Mouse (Mus musculus) adrenal gland, adult 2 months (tissue): ENCODE results near the gene Slc12a7. TPM values are rescaled to one million over a fixed set of nuclear protein-coding genes. Genes with fewer than 3 reads are reported as not detected.

Experiments
- DNase-seq: peaks from one replicate; pipeline ENCODE4 v3.0.0; 2021
- polyA plus RNA-seq: library from polyadenylated mRNA; depleted of rRNA; stranded (reverse); fragments of >200 nt; gene quantifications from 2 replicates; pipeline ENCODE4 v1.2.3, GENCODE M21; 2012; rRNA removed
- total RNA-seq, 2 experiments: library from RNA; stranded (reverse); gene quantifications; 2 replicates each; pipeline ENCODE4 v1.2.3; 2021

Gene Slc12a7
- total and polyA plus RNA-seq, 3 experiments = 29.3 to 50.5 (median 49.3) TPM

DNA sequence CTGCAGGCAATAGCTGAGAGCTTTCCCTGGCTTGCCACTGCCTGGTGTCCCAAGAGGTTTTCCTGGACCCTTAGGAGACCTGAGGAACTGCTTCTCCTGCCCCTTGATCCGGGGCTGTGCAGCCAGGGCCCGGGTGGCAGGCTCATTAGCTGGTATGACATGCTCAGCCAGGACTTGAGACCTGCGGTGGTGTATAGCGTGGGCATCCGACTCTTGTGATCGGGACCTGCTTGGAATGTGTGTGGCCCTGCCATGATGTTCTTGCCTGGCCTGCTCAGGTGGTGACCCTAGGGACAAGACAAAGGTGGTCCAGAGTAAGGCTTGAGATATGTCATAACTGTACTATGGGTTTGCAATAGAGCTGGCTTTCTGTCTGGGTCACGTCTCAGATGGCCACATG is 88.4 kb downstream of the Slc12a7 start:
- DNase-seq = no peak

DNA sequence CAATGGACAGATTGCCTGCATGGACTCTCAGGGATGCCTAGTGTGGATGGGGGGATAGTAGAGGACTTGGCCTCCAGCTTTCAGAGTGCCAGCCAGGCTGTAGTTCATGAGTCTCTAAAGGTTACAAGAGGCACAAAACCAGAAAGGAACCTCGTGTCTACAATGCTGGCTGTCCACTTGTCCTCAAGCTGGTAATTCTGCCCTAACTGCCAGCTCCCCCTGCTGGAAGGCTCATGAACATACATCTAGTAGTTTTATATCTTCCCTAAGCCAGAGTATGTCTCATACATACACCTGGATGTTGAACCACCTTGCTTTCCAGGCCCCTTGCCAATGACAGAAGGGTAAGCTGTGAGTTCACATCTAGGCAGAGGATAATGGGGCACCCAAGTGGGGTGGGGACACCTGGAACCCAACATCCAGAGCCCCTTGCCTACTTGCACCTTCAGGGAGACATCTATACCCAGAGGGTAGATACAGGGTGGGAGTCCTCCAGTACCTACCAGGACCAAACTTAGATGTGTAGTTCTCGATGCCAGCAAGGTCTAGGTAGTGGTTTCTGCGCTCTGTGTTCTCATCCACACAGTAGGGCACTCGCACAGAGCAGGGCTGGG is 89.4 kb downstream of the Slc12a7 start:
- peak; percentile 72 for DNase-seq

DNA sequence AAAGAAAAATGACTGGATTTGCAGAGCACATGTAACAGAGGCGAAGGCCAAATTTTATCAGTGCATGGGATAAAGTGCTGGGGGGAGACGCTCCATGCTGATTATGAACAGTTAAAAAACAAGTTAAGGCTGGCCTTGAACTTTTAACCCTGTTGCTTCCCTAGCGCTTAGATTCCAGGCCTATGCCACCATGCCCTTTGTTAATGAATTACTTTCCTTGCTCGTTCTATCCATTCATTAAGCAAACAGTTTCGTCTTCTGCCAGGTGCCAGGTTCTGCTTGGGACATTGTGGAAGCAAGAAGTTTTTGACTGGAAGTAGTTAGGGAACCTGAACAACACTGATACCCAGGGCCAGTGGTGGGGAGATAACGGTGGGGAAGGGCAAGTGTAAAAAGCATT is 90.8 kb downstream of the Slc12a7 start:
- no peak for DNase-seq

DNA sequence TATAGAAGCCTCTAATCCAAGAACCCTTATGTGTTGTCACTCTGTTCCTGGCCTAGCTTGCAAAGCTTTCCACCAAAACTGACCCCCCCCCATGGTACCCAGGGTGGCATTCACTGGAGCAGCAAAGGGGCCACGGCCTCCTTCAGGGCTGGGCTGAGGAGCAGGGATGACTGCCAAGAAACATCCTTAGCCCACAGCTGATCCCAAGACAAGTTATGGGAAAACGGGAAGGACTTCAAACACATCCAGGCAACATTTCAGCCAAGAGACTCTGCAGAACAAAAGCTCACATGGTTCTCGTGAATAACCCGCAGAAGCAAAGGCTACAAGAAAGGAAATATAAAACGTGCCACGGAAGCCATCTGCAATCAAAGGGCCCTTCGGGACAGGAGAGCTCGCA is 94.3 kb downstream of the Slc12a7 start:
- DNase-seq = no peak

DNA sequence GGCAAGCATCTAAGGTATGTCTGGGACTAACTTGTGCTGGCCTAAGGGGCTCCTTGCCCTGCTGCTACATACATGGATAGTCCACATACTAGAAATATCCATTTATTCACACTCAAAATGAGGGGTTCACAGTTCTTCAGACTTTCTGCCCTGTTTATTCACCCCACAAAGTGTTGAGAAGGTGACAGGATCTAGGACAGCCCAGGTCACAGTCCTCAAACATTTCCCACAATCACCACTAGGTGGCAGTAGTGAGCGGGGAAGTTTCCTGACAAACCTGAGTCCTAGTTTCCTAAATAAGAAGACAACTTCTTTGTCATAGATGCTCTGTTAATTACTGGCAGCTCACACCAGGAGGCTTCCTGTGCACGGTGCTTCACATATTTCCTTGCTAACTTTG is 98.6 kb downstream of the Slc12a7 start:
- peak; percentile 47 for DNase-seq

DNA sequence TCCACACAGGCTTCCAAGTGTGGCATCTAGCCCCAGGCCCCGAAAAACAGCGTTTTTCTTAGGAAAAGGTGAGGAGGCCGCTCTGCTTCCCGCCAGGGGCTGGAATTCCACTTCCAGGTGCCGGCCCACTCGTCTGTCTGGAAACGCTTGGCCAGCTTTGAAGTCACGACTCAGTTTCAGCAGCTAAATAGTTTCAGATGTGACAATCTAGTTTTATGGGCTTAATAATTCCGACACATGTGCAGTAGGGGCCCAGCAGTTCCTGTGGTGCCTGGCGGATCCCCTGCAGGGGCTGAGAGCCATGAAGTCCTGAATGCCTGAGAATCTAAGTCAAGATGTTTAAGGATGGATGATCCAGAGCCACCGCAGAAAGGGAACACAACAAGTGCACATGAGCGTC is 100.9 kb downstream of the Slc12a7 start:
- no peak for DNase-seq

DNA sequence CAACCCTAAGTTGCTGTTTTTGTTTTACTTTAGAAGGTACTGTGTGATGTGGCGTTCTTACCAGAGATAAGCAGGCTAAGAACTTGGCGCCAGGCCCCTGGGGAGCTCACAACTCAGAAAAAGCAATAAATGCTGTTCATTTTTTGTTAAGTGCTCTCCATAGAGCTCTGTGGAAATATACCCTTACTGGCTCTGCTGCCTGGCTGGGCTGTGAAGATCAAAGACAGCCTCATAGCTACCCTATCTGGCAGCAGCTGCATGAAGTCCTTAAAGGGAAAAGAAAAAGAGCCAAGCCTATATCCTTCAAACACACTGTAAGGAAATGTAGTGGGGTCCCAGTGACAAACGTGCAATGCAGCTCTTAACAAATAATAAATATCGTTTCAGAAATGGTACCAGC is 102.9 kb downstream of the Slc12a7 start:
- DNase-seq = peak; percentile 15

DNA sequence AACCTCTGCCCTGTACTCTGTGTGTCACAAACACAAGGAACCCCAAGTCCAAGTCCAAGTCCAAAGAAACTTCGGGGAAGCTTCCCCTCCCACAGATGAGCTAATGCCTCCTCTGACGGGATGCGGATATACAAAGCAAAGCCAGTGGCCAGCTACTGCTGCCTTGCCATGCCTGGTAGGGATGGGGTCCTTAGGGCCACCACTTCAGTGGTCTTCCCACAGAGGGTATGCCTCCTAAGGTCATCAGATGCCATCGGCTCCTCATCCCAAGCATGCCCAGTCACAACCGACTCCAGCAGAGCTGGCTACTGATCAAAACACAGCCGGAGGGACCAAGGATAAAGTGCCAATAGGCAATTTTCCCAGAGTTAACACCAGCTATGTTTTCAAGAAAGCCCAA is 103.6 kb downstream of the Slc12a7 start:
- DNase-seq = no peak

DNA sequence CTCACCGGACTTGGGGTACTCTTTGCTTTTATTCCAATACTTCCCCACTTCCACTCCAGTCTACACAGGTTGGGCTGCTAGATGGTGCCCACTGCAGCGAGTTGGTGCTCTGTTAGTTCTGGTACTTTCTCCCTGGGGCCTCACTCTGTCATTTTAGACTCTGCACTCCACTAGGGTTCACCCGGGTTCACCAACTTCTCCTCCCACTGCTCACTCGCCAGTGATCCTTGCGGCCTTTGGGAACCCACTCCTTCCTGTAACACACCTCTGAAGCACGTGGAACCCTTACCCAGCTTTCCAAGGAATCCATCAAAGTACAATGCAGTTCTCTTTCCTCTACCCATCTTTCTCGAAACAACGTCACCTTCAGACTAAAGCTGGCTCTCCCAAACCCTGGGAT is 104.8 kb downstream of the Slc12a7 start:
- no peak for DNase-seq

DNA sequence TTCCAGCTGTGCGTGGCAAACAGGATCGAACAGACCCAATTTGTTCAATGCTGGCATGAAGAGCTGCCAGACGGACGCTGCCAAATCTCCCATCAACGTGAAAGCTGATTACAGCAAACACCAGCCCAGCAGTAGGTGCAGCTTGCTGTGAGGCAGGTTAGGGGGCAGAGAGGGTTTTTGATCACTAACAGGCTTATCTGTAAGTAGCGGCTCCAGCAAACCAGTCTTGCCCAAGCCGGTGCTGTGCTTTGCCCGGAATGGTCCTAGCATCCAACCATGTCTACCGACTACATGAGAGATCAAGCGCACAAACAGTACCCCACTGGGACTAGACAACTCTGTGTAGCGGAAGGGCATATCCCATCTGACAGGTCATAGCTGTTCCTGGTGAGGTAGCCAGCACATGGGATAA is 106.2 kb downstream of the Slc12a7 start:
- DNase-seq = no peak

DNA sequence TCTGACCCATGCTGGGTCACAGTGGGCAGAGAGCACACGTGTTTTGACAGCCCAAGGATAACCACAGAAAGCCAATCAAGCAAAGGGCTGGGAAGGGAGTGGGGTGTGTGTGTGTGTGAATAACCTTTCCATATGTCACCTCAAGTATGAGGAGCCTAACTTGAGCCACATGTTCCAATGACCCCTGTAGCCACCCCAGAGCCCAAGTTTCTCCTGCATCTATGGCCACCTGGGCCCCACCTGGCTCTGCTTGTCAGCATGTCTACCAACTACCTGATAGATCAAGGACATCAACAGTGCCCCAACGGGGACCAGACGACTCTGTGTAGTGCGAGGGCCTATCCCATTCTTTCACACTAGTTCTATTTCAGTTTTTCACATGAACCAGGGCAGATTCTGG is 106.8 kb downstream of the Slc12a7 start:
- DNase-seq = no peak

DNA sequence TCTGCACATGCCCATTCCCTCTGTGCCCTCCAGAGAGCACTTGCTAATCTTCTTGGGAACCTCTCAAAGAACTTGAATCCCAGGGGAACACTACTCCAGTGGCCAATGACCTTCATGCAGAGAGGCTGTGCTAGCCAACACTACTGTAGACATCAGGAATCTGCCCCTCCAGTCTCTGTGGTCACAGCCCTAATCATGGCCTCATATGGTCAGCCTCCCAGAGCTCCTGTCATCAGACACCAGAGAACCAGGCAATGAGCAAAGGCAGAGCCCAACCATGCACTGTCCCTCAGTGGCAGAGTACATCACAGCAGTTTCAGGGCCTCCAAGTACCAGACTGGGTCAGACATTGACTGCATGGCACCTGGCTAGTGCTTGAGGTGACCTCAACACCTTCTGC is 109.8 kb downstream of the Slc12a7 start:
- DNase-seq = no peak

DNA sequence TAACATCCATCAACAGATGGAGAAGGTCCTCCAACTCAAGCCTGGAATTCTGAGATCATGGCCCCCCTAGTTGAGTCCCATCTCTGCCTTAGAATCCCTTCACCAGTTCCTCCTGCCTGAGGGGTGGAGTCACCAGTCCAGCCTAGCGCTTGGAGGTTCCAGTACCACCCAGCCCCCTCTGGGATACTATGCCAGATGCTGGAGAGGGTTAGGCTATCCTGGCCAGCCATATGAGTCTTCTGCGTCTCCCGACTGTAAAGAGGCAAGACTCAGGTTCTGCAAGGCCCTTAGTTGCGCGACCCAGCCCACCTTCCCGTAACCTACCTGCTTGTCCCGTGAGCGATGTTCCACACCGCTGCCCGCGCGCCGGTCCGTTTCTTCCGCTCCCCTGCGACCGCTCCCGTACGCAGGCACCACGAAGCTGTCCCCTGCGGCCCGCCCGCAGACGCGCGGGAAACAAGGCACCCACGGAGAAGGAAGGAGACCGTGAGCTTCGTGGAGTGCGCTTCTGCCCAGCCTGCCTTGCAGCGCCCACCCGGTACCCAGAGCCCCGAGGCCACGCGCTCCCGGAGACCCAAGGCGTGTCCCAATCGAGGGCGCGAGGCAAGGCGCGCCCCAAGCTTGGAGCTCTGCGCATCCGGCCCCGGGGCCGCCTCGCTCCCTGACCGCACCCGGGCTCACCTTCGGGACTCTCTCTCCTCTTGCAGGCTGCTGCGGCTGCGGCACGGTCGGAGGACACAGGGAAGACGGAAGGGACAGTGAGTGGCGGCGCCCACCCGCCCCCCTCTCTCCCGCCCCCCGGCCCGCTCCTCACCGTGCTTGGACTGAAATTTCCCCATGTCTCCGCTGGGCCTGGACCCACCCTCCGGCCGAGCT is 113.9 kb downstream of the Slc12a7 start:
- DNase-seq = peak; percentile 33

DNA sequence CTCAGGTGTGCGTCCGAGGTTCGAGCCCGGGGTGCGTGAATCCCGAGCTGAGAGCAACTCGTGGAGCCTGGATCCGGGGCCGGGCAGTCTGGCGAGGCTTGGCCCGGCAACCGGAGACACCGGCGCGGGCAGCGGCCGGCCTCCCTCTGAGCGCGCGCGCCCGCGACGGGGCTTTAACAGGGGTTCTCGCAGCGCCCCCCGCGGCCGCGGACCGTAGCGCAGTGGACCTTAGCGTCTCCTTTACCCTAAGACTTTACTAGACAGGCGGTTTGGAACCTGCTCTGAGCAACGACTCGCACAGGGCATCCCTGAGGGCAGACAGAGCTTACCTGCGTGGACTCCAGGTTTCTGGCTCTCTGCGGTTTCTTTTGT is 114.6 kb downstream of the Slc12a7 start, which contains the start of gene Nkd2:
TSS of gene Nkd2 (minus strand) at position 167 of the 372 bp plus-strand sequence.
- peak; percentile 90 for DNase-seq

Other genes with a start within 250 kb of the Slc12a7 start
- under 1 TPM in 1 of 2 experiments, not detected in 1; 0.09 TPM for gene Slc6a3, start 196.3 kb upstream of the Slc12a7 start, total RNA-seq
- gene Slc6a3, start 196.3 kb upstream of the Slc12a7 start, polyA plus RNA-seq = 0.13 TPM in 1 of 2 replicates, not detected in the other
- 100 to 1,000 TPM; 161 to 166 TPM for gene Clptm1l, start 129.1 kb upstream of the Slc12a7 start, total RNA-seq
- gene Clptm1l, start 129.1 kb upstream of the Slc12a7 start, polyA plus RNA-seq = 118 and 141 TPM in 2 replicates
- gene Tert, start 106.2 kb upstream of the Slc12a7 start, total RNA-seq = 1 to 10 TPM; 6.2 to 6.8 TPM
- 12.0 and 21.4 TPM in 2 replicates for gene Tert, start 106.2 kb upstream of the Slc12a7 start, polyA plus RNA-seq
- gene Slc6a18, start 55.1 kb upstream of the Slc12a7 start, total RNA-seq = not detected
- gene Slc6a18, start 55.1 kb upstream of the Slc12a7 start, polyA plus RNA-seq = not detected in 2 replicates
- under 1 TPM; 0.20 to 0.48 TPM for gene Slc6a19, start 28.2 kb upstream of the Slc12a7 start, total RNA-seq
- gene Slc6a19, start 28.2 kb upstream of the Slc12a7 start, polyA plus RNA-seq = 0.09 and 0.17 TPM in 2 replicates
- gene Nkd2, start 114.5 kb downstream of the Slc12a7 start, total RNA-seq = 1 to 10 TPM; 1.4 to 2.8 TPM
- gene Nkd2, start 114.5 kb downstream of the Slc12a7 start, polyA plus RNA-seq = 1.8 and 3.7 TPM in 2 replicates
- 1 to 10 TPM in 1 of 2 experiments, under 1 TPM in 1; 0.69 to 2.2 TPM for gene Trip13, start 204.7 kb downstream of the Slc12a7 start, total RNA-seq
- 0.12 TPM in 1 of 2 replicates, not detected in the other for gene Trip13, start 204.7 kb downstream of the Slc12a7 start, polyA plus RNA-seq
- gene Brd9, start 204.7 kb downstream of the Slc12a7 start, total RNA-seq = 10 to 100 TPM; 28.7 to 29.1 TPM
- 16.4 and 16.8 TPM in 2 replicates for gene Brd9, start 204.7 kb downstream of the Slc12a7 start, polyA plus RNA-seq
- gene Zdhhc11, start 230.8 kb downstream of the Slc12a7 start, total RNA-seq = not detected
- gene Zdhhc11, start 230.8 kb downstream of the Slc12a7 start, polyA plus RNA-seq = not detected in 2 replicates